Mouse (Mus musculus): ENCODE data around the gene Adarb2.

- no peak for TF ChIP-seq POLR2A (IDR thresholded peaks at IDR 0.05; ENCODE audit: low read depth, low read length)
- no peak for TF ChIP-seq CTCF (IDR thresholded peaks at IDR 0.05; ENCODE audit: borderline replicate concordance, insufficient read depth, low read length)
Measured at GRCm38 (mm10) chr13:8538481-8538880, 335.8 kb downstream of the Adarb2 start.

Data from embryonic fibroblast, embryonic 13.5 days (primary cell).